Mouse (Mus musculus) liver, embryonic 16.5 days (tissue): ENCODE results near the gene Gm7361. TPM values are rescaled to one million over a fixed set of nuclear protein-coding genes. Genes with fewer than 3 reads are reported as not detected.
"Not testable (repeated sequence)": the region's sequence is repeated elsewhere in the genome, so short reads cannot be mapped to it uniquely, and the experiment has no call there.

Experiments used
- ATAC-seq: fragments of 200-750 bp; cut with Nextera tagmentation; 2 replicates; pipeline ENCODE4 v1.8.0; 2017; ENCODE audit warnings: low read depth, mild to moderate bottlenecking, moderate number of reproducible peaks, moderate library complexity
- H3K27ac ChIP-seq: fragments of 300-500 bp; sonication (generic); 2 replicates; pipeline ENCODE4 v1.5.1; 2014; ENCODE audit warnings: mild to moderate bottlenecking, low read length
- H3K27me3 ChIP-seq: fragments of 300-500 bp; sonication (generic); 2 replicates; pipeline ENCODE4 v1.6.1; 2014; ENCODE audit warnings: low read depth, low read length, mixed read lengths; ENCODE audit not compliant: control insufficient read depth, insufficient read depth
- H3K36me3 ChIP-seq: fragments of 300-500 bp; sonication (generic); 2 replicates; pipeline ENCODE4 v1.6.1; 2014; ENCODE audit warnings: mild to moderate bottlenecking; ENCODE audit not compliant: control insufficient read depth, insufficient read depth
- H3K4me1 ChIP-seq: fragments of 300-500 bp; sonication (generic); 2 replicates; pipeline ENCODE4 v1.6.1; 2014; ENCODE audit warnings: low read depth, low read length, mixed read lengths; ENCODE audit not compliant: control insufficient read depth
- H3K4me2 ChIP-seq: fragments of 300-500 bp; sonication (generic); 2 replicates; pipeline ENCODE4 v1.6.1; 2014; ENCODE audit warnings: low read depth, low read length, mixed read lengths
- H3K4me3 ChIP-seq: fragments of 300-500 bp; sonication (generic); 2 replicates; pipeline ENCODE4 v1.5.1; 2014; ENCODE audit warnings: low read depth, mild to moderate bottlenecking, low read length
- H3K9ac ChIP-seq: fragments of 300-500 bp; sonication (generic); 2 replicates; pipeline ENCODE4 v1.6.1; 2014; ENCODE audit warnings: low read depth, low read length
- H3K9me3 ChIP-seq: fragments of 300-500 bp; sonication (generic); replicated peaks from 2 replicates; pipeline ENCODE4 v1.6.1; 2016; ENCODE audit warnings: low read length; ENCODE audit not compliant: control insufficient read depth
- WGBS: fragments of 180-500 bp; shearing (Covaris S2); extraction: QIAGEN DNeasy Blood & Tissue Kit; methylation state at CpG from one replicate; pipeline ENCODE4 v1.1.7; 2014; ENCODE audit not compliant: insufficient replicate concordance; 5-methylcytosine and 5-hydroxymethylcytosine counted together
- polyA plus RNA-seq: library from polyadenylated mRNA; unstranded; fragments of >200 nt; fragmentation: Nextera tagmentation; extraction: Ambion mirVana; gene quantifications from 2 replicates; pipeline ENCODE4 v1.2.1, GENCODE M21; 2015

Gm7361 gene
- not detected in 2 replicates for polyA plus RNA-seq

GRCm38 (mm10) chr5:26257391-26257790 is at the start of gene Gm7361:
Gene Gm7361 (plus strand): TSS chr5:26257691.
- ATAC-seq, H3K9ac ChIP-seq, H3K9me3 ChIP-seq, H3K4me1 ChIP-seq, H3K27me3 ChIP-seq, H3K27ac ChIP-seq, H3K4me3 ChIP-seq, H3K4me2 ChIP-seq, H3K36me3 ChIP-seq: not testable (repeated sequence)
- 52% methylated on average over 3 of the region's 3 CpGs for WGBS

- Histone ChIP-seq H3K9me3 (no peaks in the 10 kb centered on the region), H3K4me1 (no peaks in the 10 kb centered on the region), H3K4me2 (no peak overlapping the region), H3K36me3 (no peaks in the 10 kb centered on the region), H3K27me3 (no peaks in the 10 kb centered on the region), H3K9ac (no peak overlapping the region), H3K27ac (no peak overlapping the region), H3K4me3 (no peak overlapping the region)
- ATAC-seq: no peak
- WGBS: 69% methylated on average over 4 of the region's 4 CpGs
Measured at GRCm38 (mm10) chr5:26211030-26211429, 46.5 kb upstream of the Gm7361 start.

DNA sequence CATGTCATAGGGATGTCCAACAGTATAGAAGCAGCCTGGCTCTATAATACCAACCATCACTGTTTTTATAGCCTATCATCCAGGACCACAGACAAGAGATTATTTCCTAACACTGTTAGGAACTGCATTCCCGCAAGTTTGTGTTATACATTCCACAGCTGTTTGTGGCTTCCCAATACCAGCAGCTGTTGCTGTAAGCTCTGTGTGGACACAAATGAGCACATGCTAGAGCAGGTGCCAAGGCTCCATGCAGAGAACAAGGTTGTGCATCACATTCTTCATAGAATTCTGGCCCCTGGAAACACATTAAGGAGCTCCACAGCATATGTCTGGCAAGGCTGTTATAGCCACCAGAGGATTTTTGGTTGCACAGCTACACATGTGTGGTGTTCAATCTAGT is 35.4 kb upstream of the Gm7361 start:
- Histone ChIP-seq H3K9ac (no peak overlapping the region), H3K27me3 (no peaks in the 10 kb centered on the region), H3K36me3 (no peaks in the 10 kb centered on the region), H3K27ac (no peak overlapping the region), H3K4me1 (no peaks in the 10 kb centered on the region), H3K9me3 (no peaks in the 10 kb centered on the region; the same call in 1 of the 2 replicates), H3K4me2 (no peak overlapping the region), H3K4me3 (no peak overlapping the region)
- ATAC-seq: no peak
- WGBS: 66% methylated on average over 1 of the region's 1 CpGs

DNA sequence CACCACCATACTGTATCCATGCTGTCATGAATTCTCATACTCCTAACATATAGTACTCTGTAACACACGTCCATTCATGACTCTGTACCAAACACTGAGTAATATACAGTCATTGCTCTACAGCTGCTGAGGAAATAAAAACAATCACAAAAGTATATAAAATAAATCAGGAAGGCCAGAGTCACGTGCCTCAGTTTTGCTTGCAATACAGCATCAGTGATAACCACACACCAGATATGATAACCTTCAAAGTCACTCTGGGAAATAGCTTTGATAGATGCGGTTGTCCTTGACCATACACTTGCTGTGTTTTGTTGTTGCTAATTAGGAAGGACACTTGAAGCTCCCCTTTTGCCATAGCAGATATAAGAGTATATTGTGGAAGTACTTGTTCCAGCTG is 9.2 kb downstream of the Gm7361 start:
- not testable (repeated sequence) for H3K4me3 ChIP-seq, H3K4me2 ChIP-seq, H3K27ac ChIP-seq, ATAC-seq, H3K9ac ChIP-seq, H3K36me3 ChIP-seq, H3K4me1 ChIP-seq, H3K27me3 ChIP-seq, H3K9me3 ChIP-seq
- 50% methylated on average over 3 of the region's 3 CpGs for WGBS

DNA sequence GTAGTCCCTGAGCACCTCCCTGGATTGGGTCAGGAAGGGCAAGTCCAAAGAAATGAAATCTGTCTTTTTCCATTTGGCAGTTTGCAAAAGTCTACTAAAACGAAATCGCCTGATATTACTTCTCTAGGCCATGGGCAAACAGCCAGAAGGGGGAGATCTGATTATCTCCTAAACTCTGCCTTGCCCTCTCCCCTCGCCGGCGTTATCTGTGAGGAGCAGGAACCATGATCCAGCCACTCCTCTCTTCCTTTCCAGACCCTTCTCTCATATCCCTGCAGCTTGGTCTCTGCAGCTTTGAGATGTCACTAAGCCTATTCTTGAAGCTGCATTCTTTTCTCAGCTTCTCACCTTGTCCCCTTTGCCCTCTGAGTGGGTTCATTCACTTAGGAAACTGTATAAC is 22.9 kb downstream of the Gm7361 start:
- no peaks in the 10 kb centered on the region for H3K9me3 ChIP-seq
- no peak overlapping the region for H3K27ac ChIP-seq
- H3K27me3 ChIP-seq: no peaks in the 10 kb centered on the region
- no peak overlapping the region for H3K9ac ChIP-seq
- H3K4me3 ChIP-seq: no peak overlapping the region
- H3K36me3 ChIP-seq: no peaks in the 10 kb centered on the region
- H3K4me1 ChIP-seq: no peaks in the 10 kb centered on the region
- no peak overlapping the region for H3K4me2 ChIP-seq
- 31% methylated on average over 5 of the region's 5 CpGs for WGBS
- no peak for ATAC-seq

GRCm38 (mm10) chr5:26281717-26282116 is 24.2 kb downstream of the Gm7361 start:
- Histone ChIP-seq H3K4me1 (no peaks in the 10 kb centered on the region), H3K4me3 (no peak overlapping the region), H3K27ac (no peak overlapping the region), H3K9me3 (no peaks in the 10 kb centered on the region), H3K9ac (no peak overlapping the region), H3K36me3 (no peaks in the 10 kb centered on the region), H3K27me3 (no peaks in the 10 kb centered on the region), H3K4me2 (no peak overlapping the region)
- ATAC-seq: no peak
- 46% methylated on average over 1 of the region's 1 CpGs for WGBS

DNA sequence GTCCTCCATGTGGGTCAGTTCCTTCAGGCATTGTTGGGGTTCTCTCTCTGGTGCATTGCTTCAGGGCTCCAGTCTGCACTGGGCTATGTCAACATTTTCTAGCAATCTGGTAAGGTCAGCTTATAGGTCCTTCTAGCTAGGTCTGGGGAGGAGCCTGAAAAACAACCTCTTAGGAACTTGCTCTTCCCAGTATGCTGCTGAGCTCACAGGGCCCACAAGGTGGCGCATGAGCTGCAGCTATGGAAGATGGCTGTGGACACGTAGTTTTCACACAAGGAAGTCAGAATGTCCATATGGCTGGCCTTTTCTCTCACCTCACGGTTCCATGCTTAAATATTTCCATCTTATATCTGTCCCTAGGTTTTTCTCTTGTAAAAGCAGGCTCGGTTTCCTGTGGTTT is 24.8 kb downstream of the Gm7361 start:
- Histone ChIP-seq H3K27ac (no peak overlapping the region), H3K4me2 (no peak overlapping the region), H3K4me1 (no peaks in the 10 kb centered on the region), H3K27me3 (no peaks in the 10 kb centered on the region), H3K36me3 (no peaks in the 10 kb centered on the region), H3K9me3 (no peaks in the 10 kb centered on the region), H3K9ac (no peak overlapping the region), H3K4me3 (no peak overlapping the region)
- 5% methylated on average over 4 of the region's 4 CpGs for whole genome bisulfite sequencing
- no peak for ATAC-seq

- no peak for ATAC-seq
- no peaks in the 10 kb centered on the region for H3K9me3 ChIP-seq
- 52% methylated on average over 1 of the region's 1 CpGs for WGBS
- no peaks in the 10 kb centered on the region for H3K27me3 ChIP-seq
- H3K9ac ChIP-seq: no peak overlapping the region
- H3K4me1 ChIP-seq: no peaks in the 10 kb centered on the region
- H3K4me3 ChIP-seq: no peak overlapping the region
- H3K4me2 ChIP-seq: no peak overlapping the region
- no peaks in the 10 kb centered on the region for H3K36me3 ChIP-seq
- no peak overlapping the region for H3K27ac ChIP-seq
Measured at GRCm38 (mm10) chr5:26283399-26283798, 25.9 kb downstream of the Gm7361 start.

DNA sequence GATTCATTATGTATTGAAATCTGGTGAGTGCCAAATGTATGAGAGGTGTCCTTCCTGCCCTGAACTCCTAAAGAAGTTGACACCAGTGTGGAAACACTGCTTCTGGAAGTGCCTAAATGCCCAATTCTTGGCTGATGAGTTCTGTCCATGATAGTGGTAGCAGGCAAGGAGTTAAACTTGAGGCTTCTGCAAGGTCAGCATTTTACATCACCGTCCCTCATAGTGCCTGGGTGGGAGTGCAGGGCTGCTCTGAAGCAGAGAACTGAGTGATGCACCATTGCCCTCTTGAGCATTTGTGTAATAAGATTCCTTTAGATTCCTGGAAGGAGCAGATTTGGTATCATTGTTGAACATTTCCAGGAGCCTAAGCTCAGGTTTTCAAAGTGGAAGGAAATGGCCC is 34.1 kb downstream of the Gm7361 start:
- ATAC-seq: no peak
- no peaks in the 10 kb centered on the region for H3K9me3 ChIP-seq
- H3K4me2 ChIP-seq: no peak overlapping the region
- no peaks in the 10 kb centered on the region for H3K36me3 ChIP-seq
- no peaks in the 10 kb centered on the region for H3K4me1 ChIP-seq
- H3K27me3 ChIP-seq: no peaks in the 10 kb centered on the region
- H3K4me3 ChIP-seq: no peak overlapping the region
- no peak overlapping the region for H3K27ac ChIP-seq
- 61% methylated on average over 1 of the region's 1 CpGs for WGBS
- H3K9ac ChIP-seq: no peak overlapping the region

DNA sequence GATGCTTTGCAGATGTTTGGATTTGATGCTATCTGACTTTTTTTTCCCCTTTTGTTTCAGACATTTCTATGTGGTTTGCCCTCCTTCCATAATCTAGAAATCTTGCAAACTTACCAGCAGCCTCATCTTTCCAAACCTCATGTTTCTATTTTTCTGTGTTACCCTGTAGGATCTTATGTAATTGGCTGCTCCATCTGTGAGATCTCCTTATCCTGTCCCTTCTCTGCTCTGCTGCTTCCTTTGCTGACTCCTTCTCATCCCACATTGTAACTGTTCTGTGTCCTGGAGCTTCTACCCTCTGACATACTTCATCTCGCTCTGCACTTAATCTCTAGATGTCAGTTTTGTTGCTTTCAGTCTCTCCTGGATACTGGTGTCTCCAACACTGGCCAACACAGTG is 35.8 kb downstream of the Gm7361 start:
- Histone ChIP-seq H3K4me3 (no peak overlapping the region), H3K36me3 (no peaks in the 10 kb centered on the region), H3K9me3 (no peaks in the 10 kb centered on the region), H3K9ac (no peak overlapping the region), H3K4me2 (no peak overlapping the region), H3K4me1 (no peaks in the 10 kb centered on the region), H3K27ac (no peak overlapping the region), H3K27me3 (no peaks in the 10 kb centered on the region)
- 51% methylated on average over 1 of the region's 1 CpGs for WGBS
- ATAC-seq: no peak
